Mouse (Mus musculus) MEL (cell line): ENCODE results near the gene Gm45021. TPM values are rescaled to one million over a fixed set of nuclear protein-coding genes. Genes with fewer than 3 reads are reported as not detected.

ENCODE experiments used
- DNase-seq: peaks from one replicate; pipeline ENCODE4 v3.0.0; 2011; ENCODE audit warnings: low read depth, low spot score
- H3K27ac ChIP-seq: 2 replicates; pipeline ENCODE4 v1.5.1; 2012; ENCODE audit warnings: low read depth, mild to moderate bottlenecking, control low read depth, low read length, moderate library complexity; ENCODE audit not compliant: control insufficient read depth
- H3K27me3 ChIP-seq, 2 experiments: fragments of 150-350 bp in 1 of 2; sonication (generic) in 1 of 2; 2 replicates each; pipeline ENCODE4 v1.6.1; 2012; ENCODE audit warnings: low read length in 2 of 2, mild to moderate bottlenecking in 2 of 2, improper control_type of control experiment in 1 of 2, moderate library complexity in 1 of 2; ENCODE audit not compliant: insufficient read depth in 2 of 2, control insufficient read depth in 1 of 2
- H3K36me3 ChIP-seq, 2 experiments: 2 replicates each; pipeline ENCODE4 v1.6.1; 2012 to 2014; ENCODE audit warnings: low read length in 2 of 2, improper control_type of control experiment in 1 of 2, inconsistent platforms in 1 of 2, mild to moderate bottlenecking in 1 of 2; ENCODE audit not compliant: insufficient read depth in 2 of 2, control insufficient read depth in 1 of 2
- H3K4me1 ChIP-seq, 2 experiments: fragments of 150-350 bp in 1 of 2; sonication (generic) in 1 of 2; 2 replicates each; pipeline ENCODE4 v1.6.1; 2012; ENCODE audit warnings: low read length in 2 of 2, improper control_type of control experiment in 1 of 2, mild to moderate bottlenecking in 1 of 2; ENCODE audit not compliant: insufficient read depth in 2 of 2, control insufficient read depth in 1 of 2
- H3K4me3 ChIP-seq, 2 experiments: fragments of 150-350 bp in 1 of 2; sonication (generic) in 1 of 2; 2 replicates each; pipeline ENCODE4 v1.5.1; 2012; ENCODE audit warnings: low read depth in 2 of 2, low read length in 2 of 2, mild to moderate bottlenecking in 2 of 2, moderate library complexity in 2 of 2, control low read depth in 1 of 2, improper control_type of control experiment in 1 of 2; ENCODE audit not compliant: control insufficient read depth in 1 of 2, insufficient read depth in 1 of 2
- H3K79me2 ChIP-seq: 2 replicates; pipeline ENCODE4 v1.6.1; 2012; ENCODE audit warnings: mild to moderate bottlenecking, low read length, moderate library complexity; ENCODE audit not compliant: control insufficient read depth, poor library complexity, insufficient read depth
- H3K9ac ChIP-seq: 2 replicates; pipeline ENCODE4 v1.6.1; 2012; ENCODE audit warnings: low read depth, mild to moderate bottlenecking, control low read depth, low read length, moderate library complexity; ENCODE audit not compliant: control insufficient read depth, poor library complexity, severe bottlenecking
- H3K9me3 ChIP-seq: fragments of 150-350 bp; sonication (generic); replicated peaks from 2 replicates; pipeline ENCODE4 v1.6.1; 2012; ENCODE audit warnings: mild to moderate bottlenecking, low read length, improper control_type of control experiment, moderate library complexity; ENCODE audit not compliant: insufficient read depth
- BHLHE40 ChIP-seq: IDR thresholded peaks from 2 replicates; pipeline ENCODE4 v1.6.1; 2012; ENCODE audit warnings: low read depth, mild to moderate bottlenecking, inconsistent platforms, low read length, improper control_type of control experiment, borderline replicate concordance
- CHD1 ChIP-seq: IDR thresholded peaks from 2 replicates; pipeline ENCODE4 v1.6.1; 2012; ENCODE audit warnings: low read depth, mild to moderate bottlenecking, inconsistent platforms, low read length, improper control_type of control experiment
- CTCF ChIP-seq, 3 experiments: IDR thresholded peaks in 2 of 3; conservative IDR thresholded peaks in 1 of 3; 2 replicates each; pipeline ENCODE4 v1.5.1; 2011 to 2012; ENCODE audit warnings: low read length in 3 of 3, low read depth in 2 of 3, mild to moderate bottlenecking in 2 of 3, improper control_type of control experiment in 1 of 3, inconsistent platforms in 1 of 3, mixed read lengths in 1 of 3, moderate library complexity in 1 of 3; ENCODE audit not compliant: control insufficient read depth in 1 of 3, insufficient read depth in 1 of 3, poor library complexity in 1 of 3, severe bottlenecking in 1 of 3
- GABPA ChIP-seq: IDR thresholded peaks from 2 replicates; pipeline ENCODE4 v1.6.1; 2012; ENCODE audit warnings: low read depth, mild to moderate bottlenecking, inconsistent platforms, low read length, improper control_type of control experiment, moderate library complexity
- JUND ChIP-seq: IDR thresholded peaks from 2 replicates; pipeline ENCODE4 v1.6.1; 2011; ENCODE audit warnings: low read depth, mild to moderate bottlenecking, improper control_type of control experiment, low read length
- MAFK ChIP-seq: IDR thresholded peaks from 2 replicates; pipeline ENCODE4 v1.6.1; 2011; ENCODE audit warnings: low read depth, mild to moderate bottlenecking, low read length, improper control_type of control experiment, borderline replicate concordance
- MAZ ChIP-seq: IDR thresholded peaks from 2 replicates; pipeline ENCODE4 v1.6.1; 2012; ENCODE audit warnings: low read depth, mild to moderate bottlenecking, inconsistent platforms, low read length, improper control_type of control experiment
- MYC ChIP-seq: IDR thresholded peaks from 2 replicates; pipeline ENCODE4 v1.6.1; 2011; ENCODE audit warnings: low read depth, mild to moderate bottlenecking, low read length, improper control_type of control experiment, moderate library complexity
- POLR2AphosphoS2 ChIP-seq: IDR thresholded peaks from 2 replicates; pipeline ENCODE4 v1.6.1; 2011; ENCODE audit warnings: low read length, improper control_type of control experiment
- POLR2AphosphoS5 ChIP-seq: IDR thresholded peaks from 2 replicates; pipeline ENCODE4 v1.6.1; 2012; ENCODE audit warnings: low read depth, borderline replicate concordance, mild to moderate bottlenecking, inconsistent platforms, low read length, moderate library complexity, mixed read lengths
- RAD21 ChIP-seq: IDR thresholded peaks from 2 replicates; pipeline ENCODE4 v1.6.1; 2011; ENCODE audit warnings: mild to moderate bottlenecking, low read depth, low read length, improper control_type of control experiment
- RCOR1 ChIP-seq: IDR thresholded peaks from 2 replicates; pipeline ENCODE4 v1.6.1; 2012; ENCODE audit warnings: low read depth, mild to moderate bottlenecking, inconsistent platforms, low read length, improper control_type of control experiment
- SMC3 ChIP-seq: IDR thresholded peaks from 2 replicates; pipeline ENCODE4 v1.6.1; 2011; ENCODE audit warnings: low read depth, low read length, improper control_type of control experiment
- TCF12 ChIP-seq: IDR thresholded peaks from 2 replicates; pipeline ENCODE4 v1.6.1; 2014; ENCODE audit warnings: low read depth, mild to moderate bottlenecking, inconsistent platforms, low read length, improper control_type of control experiment, moderate library complexity
- UBTF ChIP-seq: IDR thresholded peaks from 2 replicates; pipeline ENCODE4 v1.6.1; 2012; ENCODE audit warnings: low read depth, mild to moderate bottlenecking, inconsistent platforms, low read length, improper control_type of control experiment, moderate library complexity, borderline replicate concordance; ENCODE audit not compliant: insufficient read depth
- USF1 ChIP-seq: IDR thresholded peaks from 2 replicates; pipeline ENCODE4 v1.6.1; 2014; ENCODE audit warnings: low read depth, mild to moderate bottlenecking, inconsistent platforms, low read length, improper control_type of control experiment, moderate library complexity
- USF2 ChIP-seq, 2 experiments: IDR thresholded peaks; 2 replicates each; pipeline ENCODE4 v1.6.1; 2011 to 2012; ENCODE audit warnings: improper control_type of control experiment in 2 of 2, low read length in 2 of 2, borderline replicate concordance in 1 of 2, inconsistent platforms in 1 of 2, low read depth in 1 of 2, mild to moderate bottlenecking in 1 of 2; ENCODE audit not compliant: insufficient read depth in 1 of 2
- ZKSCAN1 ChIP-seq: IDR thresholded peaks from 2 replicates; pipeline ENCODE4 v1.6.1; 2012; ENCODE audit warnings: low read depth, mild to moderate bottlenecking, inconsistent platforms, low read length, improper control_type of control experiment, moderate library complexity
- polyA plus RNA-seq, 2 experiments: library from polyadenylated mRNA; stranded (reverse) in 1 of 2; unstranded in 1 of 2; fragments of >175 nt in 1 of 2; fragments of >200 nt in 1 of 2; gene quantifications; 2 replicates each; pipeline versions ENCODE4 v1.2.1 to v1.2.4; 2012; ENCODE audit warnings: low replicate concordance in 2 of 2, low read depth in 1 of 2; ENCODE audit not compliant: insufficient read length in 2 of 2, insufficient read depth in 1 of 2, missing spikeins in 1 of 2
- total RNA-seq: library from RNA; depleted of rRNA; stranded (reverse); fragments of 300-350 nt; gene quantifications from 2 replicates; pipeline ENCODE4 v1.2.3, GENCODE M21; 2012

Gm45021 gene
- total and polyA plus RNA-seq, 3 experiments = not detected

GRCm38 (mm10) chr6:48582037-48582436 lies 7.4 kb upstream of the Gm45021 start:
- TF ChIP-seq CTCF (IDR thresholded peaks at IDR 0.05 in 2 of 3, conservative IDR thresholded peaks at IDR 0.05 in 1 of 3; ENCODE audit: control insufficient read depth in 1 of 3, insufficient read depth in 1 of 3, low read depth in 2 of 3, low read length in 3 of 3, poor library complexity in 1 of 3, severe bottlenecking in 1 of 3) (peak; percentile 0 to 52 (median 26); a peak in 3 of 6 replicates), CHD1 (no peak), RAD21 (peak; percentile 35), USF1 (no peak), SMC3 (peak; percentile 37)
- Histone ChIP-seq H3K27ac (no peak overlapping the region), H3K27me3 (no peaks in the 10 kb centered on the region), H3K36me3 (no peaks in the 10 kb centered on the region), H3K4me1 (no peaks in the 10 kb centered on the region), H3K9ac (no peak overlapping the region), H3K9me3 (no peaks in the 10 kb centered on the region), H3K4me3 (no peak overlapping the region), H3K79me2 (no peaks in the 10 kb centered on the region)
- peak; percentile 9 for DNase-seq

DNA sequence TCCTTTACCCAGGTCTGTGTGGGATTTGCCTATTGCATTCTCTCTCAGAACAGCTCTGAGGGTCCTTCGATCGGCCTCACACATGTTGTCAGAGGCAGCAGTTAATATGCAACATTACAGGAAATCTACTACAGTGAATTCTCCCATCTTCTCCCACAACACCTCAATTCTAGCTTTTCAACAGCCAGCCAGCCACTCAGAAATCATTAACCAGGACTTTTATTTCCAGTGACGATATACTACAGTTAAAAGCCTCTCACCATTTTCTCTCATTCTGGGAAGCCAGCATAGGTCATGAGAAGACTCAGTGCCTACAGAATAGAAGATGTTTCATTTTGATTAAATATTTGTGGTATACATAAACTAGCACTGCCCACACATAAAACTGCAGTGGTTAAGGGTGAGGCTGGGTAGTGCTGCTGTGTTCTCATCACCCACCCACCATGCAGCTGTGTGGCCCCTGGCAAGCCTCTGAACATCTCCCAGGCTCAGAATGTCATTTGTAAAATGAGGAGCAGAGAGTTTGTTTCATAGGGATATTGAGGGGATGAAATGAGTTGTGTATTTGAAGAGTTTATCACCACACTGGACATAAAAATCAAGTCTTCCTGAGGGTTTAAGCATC lies 1.9 kb downstream of the Gm45021 start:
- no peak for DNase-seq
- no peaks in the 10 kb centered on the region for H3K79me2 ChIP-seq
- TF ChIP-seq MYC (no peak), BHLHE40 (no peak), MAZ (no peak), UBTF (no peak), USF2 (IDR thresholded peaks at IDR 0.05; ENCODE audit: borderline replicate concordance in 1 of 2, insufficient read depth in 1 of 2, low read depth in 1 of 2, low read length in 2 of 2) (no peak), ZKSCAN1 (no peak), MAFK (no peak), RAD21 (no peak), USF1 (no peak), POLR2AphosphoS5 (no peak), CHD1 (no peak), TCF12 (no peak), GABPA (no peak), RCOR1 (no peak), JUND (no peak), POLR2AphosphoS2 (no peak)
- no peak overlapping the region for H3K4me3 ChIP-seq
- no peaks in the 10 kb centered on the region for H3K4me1 ChIP-seq
- H3K9ac ChIP-seq = no peak overlapping the region
- H3K27me3 ChIP-seq = no peaks in the 10 kb centered on the region
- no peaks in the 10 kb centered on the region for H3K9me3 ChIP-seq
- H3K27ac ChIP-seq = no peak overlapping the region
- H3K36me3 ChIP-seq = no peaks in the 10 kb centered on the region
